Mouse (Mus musculus) spleen, postnatal 14 days (tissue): ENCODE results near the gene Hmx3.
A peak's percentile ranks its signal among the peaks of the same experiment; 100 is the strongest.

Experiments used
- DNase-seq, 2 experiments: peaks; one replicate each; pipeline ENCODE4 v3.0.0; 2021 to 2022; ENCODE audit warnings: low spot score in 2 of 2

Gene Hmx3

DNA sequence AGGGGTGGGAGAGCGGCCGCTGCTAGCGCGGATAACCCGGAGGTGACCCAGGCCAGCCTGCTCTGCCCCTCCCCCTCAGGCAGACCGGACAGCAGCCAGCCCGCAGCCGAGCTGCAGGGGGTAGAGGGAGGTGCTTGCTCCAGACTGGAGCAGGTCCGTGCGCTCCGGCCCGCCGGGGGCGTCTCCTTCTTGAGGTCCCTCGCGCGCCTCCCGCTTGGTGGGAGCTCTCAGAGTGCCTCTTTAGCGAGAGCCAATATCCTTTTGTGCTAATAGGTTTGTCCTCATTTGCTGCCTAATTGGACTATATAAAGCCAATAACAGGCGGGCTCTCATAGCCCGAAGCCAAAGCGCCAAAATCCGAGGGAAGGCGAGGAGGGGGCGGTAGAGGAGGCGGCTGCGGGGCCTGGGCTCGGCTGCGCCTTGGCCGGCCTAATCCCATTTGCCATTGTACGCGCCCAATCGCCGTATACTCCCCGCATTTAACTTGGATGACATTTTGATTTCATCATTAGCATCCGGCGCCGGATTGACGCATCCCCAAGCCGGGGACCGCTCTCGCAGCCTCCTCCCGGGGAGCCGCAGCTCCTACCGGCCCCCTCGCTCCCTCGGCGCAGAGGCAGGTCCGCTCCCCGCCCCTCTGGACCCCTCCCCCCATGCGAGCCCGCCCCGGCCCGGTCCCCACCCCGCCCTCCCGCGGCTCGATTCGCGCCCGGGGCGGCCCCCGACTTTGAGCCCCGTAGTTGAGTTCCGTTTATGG lies at the start of gene Hmx3:
Hmx3 (plus strand) TSS at position 753 of the 757 bp plus-strand sequence.
- DNase-seq = no peak

DNA sequence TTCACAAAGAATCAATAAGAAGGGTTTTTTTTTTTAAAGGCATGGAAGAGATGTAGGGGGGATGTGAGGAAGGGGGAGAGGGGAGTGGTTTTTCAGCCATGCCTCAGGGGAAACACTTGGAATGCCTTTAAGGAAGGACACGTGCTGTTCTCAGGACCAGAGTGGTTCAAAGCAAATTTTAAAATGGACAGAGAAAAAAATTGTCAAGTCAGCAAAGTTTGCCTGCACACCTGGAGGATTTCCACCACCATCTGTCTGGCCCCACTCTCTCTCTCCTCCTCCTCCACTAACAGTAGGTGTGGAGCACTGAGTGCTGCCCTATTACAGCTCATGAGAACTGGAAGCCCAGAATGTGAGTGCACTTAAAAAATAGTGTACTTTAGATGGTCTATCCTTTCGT lies 38.9 kb upstream of the Hmx3 start:
- DNase-seq = no peak

DNA sequence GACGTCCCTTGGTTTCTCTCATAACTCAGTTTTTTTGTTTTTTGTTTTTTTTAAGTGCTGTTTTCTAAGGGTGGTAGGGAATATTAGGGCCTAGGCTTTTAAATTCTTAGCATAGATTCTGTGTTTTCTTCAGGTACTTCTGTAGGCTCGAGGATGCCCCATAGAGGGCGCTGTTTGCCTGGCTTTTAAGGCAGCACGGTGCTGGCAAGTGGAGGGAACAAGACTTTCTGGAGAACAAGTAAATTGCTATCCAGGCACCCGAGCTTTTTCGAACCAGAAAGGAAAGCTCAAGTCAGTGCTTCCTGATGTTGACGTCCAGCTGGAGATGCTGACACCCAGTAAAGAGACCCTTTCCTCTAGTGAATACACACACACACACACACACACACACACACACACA lies 2.7 kb upstream of the Hmx3 start:
- DNase-seq = peak; percentile 44 to 66

DNA sequence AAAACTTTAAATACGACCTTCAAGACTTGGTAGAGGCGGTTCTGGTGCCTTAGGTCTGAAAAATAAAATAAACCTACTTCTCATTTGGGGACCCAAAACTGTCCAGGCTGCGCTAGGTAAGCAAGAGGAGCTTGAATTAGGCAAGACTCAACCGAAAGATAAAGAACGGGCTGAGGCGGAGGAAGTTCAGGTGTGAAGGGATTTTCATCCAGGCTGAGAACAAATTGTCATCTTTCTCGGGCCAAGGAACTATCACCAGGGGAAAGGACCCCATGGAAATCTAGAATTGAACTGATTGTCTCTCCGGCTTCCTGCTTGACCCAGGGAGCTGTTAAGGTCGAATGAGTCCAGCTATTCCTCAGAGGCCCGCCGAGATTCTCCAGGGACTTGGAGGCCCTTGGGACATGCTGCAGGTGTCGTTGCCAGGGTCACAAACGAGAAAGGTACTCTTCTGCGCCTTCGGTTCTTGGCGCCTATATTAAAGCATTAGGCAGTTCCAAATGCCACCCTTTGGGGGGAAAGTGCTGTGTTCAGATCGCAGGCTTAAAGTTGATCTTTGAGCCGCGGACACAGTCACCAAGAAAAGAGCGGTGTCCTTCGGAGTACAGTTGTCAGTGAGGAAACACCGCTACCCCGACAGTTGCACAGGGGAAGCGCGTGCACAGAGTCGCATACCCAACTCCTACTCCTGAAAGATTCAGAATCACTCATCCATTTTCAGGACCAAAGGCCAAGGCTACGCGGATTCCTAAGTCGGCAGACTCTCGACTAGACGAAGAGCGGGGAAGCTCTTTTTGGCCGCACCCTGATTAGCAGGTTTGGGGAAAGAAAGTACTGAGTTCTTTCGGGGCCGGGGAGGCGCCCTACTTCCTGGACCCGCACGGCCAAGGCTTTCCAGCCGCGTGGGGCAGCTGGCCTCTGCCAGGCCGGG lies 1.2 kb upstream of the Hmx3 start:
- no peak for DNase-seq

DNA sequence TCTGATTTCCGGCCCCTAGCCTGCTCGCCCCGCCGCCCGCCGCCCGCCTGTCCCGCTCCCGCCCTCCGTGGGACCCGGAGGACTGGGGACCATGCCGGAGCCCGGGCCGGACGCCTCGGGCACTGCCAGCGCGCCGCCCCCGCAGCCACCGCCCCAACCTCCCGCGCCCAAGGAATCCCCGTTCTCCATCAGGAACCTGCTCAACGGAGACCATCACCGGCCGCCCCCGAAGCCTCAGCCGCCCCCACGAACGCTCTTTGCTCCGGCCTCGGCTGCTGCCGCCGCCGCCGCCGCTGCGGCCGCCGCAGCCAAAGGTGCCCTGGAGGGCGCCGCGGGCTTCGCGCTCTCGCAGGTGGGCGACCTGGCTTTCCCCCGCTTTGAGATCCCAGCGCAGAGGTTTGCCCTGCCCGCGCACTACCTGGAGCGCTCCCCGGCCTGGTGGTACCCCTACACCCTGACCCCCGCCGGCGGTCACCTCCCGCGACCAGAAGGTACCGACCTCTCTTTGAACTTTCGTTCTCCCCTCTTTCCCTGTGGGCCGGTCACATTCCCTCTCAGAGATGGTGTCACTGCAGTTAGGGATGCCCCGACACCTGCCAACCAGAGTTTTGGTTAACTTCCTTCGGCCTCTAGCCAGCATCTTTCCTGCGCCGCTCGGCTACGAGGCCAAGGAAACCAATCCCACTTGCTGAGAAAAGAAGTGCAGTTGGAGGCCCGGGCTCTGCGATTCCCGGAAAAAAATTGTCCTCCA lies 380 bp downstream of the Hmx3 start:
- no peak for DNase-seq

DNA sequence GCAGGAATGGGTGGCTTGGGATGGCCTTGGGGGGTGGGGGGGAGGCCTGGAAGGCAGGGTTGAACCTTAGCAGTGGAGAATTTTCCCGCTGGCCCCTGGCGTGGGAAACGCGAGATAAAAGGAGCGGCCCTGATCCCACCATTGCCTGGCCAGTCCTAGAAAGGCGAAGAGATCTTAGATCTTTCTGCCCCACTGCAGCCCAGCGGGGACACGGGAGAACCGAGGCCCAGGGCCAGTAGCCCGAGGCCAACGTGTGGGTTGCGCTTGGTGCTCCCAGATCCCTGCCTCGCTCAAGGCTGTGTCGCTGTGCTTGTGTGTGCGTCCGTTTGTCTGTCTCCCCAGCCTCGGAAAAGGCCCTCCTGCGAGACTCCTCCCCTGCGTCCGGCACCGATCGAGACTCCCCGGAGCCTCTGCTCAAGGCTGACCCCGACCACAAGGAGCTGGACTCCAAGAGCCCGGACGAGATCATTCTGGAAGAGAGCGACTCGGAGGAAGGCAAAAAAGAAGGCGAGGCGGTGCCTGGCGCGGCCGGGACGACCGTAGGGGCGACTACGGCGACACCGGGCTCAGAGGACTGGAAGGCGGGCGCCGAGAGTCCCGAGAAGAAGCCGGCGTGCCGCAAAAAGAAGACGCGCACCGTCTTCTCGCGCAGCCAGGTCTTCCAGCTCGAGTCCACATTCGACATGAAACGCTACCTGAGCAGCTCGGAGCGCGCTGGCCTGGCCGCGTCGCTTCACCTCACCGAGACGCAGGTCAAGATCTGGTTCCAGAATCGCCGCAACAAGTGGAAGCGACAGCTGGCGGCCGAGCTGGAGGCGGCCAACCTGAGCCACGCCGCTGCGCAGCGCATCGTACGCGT lies 1.2 kb downstream of the Hmx3 start:
- no peak for DNase-seq

DNA sequence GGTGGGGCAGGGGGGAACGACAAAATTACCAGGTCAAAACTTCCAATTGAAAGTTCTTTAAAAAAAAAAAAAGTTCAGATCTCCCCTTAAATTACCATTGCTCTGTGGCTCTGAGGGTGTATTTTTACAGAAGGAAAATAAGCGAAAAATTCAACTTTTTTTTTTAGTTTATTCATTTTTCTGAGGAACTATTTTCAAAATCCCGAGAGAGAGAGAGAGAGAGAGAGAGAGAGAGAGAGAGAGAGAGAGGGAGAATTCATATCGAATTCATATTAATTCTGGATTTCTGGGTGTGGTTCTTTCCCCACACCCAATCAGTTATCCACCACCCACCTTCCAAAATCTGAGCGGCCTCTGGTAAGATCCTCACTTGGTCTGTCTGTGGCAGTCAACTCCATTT lies 2.2 kb downstream of the Hmx3 start:
- DNase-seq = no peak

DNA sequence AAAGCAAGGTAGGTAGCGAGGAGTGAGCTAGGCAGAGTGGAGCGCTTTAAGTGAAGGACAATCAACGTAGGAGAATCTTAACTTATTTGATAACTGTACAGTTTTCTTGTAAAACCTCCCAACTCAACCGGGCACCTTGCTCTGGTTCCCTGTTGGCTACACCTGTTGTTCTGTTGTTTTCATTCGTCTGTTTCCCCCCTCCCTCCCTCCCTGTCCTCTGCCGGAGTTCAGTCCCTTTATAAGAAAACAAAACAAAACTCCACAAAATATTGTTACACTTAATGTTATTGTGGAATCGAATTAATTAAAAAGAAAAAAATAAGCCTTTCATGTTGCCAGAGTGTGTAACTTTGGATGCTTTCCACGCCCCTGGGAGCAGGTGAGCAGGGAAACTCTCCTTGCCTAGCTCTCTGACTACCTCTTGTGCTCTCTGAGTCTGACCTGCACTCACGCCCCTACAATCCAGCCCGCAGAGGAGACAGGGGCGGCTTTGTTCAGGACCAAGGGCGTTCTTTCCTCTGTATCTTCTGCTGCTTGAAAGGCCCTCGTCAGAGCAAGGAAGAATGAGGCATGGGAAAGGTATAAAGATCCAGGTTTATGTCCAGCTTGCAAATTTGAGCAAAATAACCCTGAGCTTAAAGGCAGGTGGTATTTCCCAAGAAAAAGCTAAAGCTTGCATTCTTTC lies 3.2 kb downstream of the Hmx3 start:
- DNase-seq = no peak

DNA sequence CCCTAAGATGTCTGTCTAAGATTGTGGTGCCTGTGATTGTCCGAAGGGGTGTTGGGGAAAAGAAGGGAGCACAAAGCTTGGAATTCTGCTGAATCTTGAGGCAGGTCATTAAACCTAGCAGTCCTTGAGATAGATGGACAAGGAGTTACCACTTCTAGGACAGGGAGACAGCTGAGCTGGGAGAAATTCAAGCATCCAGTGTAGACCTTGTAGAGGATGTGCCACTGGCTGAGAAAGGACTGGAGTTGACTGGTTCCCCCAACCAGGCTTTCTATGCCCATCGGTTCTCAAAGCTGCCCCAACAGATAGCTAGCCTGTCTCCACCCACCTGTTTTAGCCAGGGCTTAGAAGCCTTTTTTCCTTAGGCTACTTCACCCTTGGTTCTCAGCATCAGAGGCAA lies 3.8 kb downstream of the Hmx3 start:
- DNase-seq = no peak

DNA sequence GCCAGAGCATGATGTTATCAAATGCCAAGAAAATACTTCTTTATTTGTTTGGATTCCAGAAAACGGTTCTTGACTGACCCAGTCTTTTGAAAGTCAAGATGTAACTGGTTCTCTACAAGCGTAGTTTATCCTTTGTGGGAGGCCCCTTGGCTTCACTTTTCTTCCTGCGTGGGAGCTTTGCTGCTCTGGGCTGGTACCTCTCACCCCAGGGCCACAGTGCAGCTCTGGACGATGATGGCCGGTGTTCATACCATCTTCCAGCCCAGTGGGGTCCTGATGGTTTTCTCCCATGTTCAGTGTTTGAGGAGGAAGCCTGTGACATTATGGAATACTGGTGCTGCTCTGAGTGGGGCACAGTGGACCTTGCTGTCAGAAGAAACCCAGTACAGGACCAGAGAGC lies 4.8 kb downstream of the Hmx3 start:
- DNase-seq = no peak

DNA sequence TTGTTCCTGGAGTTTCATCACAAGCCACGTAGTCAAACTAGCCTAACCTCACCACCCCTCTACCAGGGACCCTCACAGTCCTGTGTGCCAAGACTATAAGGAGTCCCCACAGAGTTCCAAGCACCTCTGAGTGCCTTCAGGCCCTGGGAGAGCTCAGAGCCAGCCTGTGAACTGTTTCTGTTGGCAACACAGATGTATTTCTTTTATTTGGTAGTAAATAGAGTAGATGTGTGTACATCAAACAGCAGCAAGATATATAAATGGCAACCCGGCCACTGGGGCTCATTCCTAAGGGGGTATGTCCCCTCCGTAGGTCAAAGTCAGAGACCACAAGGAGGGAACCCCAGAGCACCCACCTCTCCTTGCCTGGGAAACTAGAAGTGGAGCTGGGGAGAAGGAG lies 5.8 kb downstream of the Hmx3 start, which contains the start of gene Hmx2:
Hmx2 (plus strand) TSS at position 301 of the 400 bp plus-strand sequence.
- DNase-seq = no peak

DNA sequence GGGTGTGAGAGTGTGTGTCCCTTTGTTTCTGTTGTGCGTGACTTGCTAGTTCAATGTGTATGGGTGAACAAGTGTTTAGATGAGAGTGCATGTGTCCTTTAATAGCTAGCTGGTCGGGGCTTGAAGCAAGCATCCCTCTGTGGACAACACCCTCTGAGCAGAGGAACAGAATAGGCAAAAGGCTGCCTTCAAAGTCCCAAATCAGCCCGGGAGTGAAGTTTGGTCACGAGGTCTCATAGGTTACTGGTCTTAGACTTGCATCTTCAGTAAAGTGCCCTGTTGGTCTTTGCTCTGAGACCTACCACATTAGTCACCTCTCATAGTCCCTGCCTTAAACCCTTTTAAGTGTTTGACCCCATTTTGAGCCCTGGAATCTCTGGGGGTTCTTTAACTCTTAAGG lies 8.8 kb downstream of the Hmx3 start:
- no peak for DNase-seq

DNA sequence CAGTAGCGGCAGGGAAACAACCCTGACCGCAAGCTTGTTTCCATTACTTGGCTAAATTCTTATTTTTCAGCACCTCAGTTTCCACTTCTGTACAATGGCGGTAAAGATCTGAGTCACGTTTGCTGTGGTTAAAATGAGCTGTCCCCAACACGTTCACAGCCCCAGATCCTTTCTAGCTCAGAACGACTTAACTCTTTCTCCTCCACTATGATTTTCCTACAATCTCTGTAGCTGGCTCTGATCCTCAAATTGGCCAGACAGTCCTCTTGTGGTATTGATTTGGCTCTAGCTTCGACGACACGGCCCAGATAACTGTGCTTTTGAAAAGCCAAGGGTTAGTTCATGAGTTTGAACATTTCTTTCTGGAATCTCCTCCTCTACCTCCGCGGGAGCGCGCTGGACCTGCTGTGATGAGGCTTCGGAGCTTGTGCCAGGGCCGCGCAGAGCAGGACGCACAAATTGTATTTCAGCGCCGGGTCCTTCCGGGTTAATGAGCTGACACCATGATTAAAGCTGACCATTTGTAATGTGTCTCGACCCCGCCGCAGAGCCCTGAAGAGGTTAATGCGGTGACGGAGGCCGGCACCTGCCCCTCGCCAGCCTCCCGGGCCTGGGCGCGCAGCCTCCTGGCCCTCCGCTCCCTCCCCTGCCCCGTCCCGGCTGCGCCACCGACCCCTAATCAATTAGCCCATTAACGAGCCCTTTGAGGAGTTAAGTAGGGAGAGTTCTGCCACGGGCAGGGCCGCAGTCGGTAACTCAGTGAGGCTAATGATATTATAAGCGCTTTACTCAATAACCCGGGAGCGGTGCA lies 9.5 kb downstream of the Hmx3 start:
- DNase-seq = no peak

DNA sequence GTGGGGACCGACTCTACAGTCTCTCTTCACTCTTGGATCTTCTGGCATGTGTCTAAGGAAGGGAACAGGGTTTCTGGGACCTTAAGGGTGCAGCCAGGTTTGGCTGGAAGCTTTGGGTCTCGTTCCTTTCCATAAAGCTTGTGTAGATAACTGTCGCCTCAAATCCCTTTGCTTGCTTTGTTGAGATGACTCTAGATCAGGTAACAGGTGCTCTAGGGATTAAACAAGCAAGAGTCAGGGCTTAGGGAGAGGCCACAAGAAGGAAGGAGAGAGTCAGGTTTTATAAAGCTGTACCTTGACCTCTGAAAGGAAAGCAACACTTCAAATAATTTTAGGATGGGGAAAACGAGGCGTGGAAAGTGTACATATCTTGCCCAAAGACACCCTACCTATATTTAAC lies 10.1 kb downstream of the Hmx3 start:
- no peak for DNase-seq

DNA sequence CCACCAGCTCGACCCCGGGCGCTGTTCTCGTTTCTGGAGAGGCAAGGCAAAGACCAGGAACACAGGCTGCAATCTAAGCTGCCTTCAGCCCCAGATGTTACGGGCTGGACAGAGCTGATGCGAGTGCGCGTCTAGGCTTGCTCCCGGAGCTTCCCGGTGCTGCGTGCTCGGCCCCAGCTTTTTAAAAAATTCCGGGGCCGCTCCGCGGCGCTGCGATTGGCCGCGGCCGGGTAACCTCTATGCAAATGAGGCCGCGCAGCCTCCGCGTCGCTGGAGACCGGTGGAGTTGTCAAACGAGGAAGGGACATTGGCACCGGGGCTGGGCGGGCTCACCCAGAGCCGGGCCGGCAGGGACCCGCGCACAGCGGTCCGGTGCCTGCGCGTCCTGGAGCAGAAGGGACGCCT lies 11.1 kb downstream of the Hmx3 start:
- no peak for DNase-seq

DNA sequence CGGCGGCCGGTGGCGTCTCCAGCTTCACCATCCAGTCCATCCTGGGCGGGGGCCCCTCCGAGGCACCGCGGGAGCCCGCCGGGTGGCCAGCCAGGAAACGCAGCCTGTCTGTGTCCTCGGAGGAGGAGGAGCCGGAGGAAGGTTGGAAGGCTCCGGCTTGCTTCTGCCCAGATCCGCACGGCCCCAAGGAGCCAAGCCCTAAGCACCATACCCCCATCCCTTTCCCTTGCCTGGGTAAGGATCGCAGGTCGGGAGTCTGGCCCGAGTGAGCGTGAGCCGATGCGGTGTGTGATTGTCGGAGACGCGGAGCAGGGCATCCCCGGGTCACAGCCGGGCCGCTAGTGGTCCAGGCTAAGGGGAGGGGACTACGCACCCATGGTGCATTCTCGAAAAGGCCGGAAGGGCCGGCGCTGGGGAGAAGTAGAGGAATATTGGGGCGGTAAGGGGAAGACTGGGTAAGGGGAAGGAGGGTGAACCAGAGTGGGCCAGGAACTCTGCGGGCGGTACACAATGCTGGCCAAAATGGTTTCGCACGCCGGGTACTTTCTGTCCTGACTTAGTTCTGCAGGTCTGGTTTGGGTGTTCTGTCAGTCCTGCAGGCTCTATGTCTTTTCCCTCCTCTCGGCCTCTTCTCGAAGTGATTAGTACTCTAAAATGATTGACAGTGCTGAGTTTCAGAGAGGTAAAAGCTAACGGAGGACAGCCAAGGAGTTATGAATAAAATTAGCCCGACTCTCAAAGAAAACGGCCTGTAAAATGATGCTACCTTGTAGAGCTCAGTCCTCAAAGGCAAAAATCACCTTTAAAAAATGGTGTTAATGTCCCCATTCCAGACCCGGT lies 11.9 kb downstream of the Hmx3 start:
- DNase-seq = no peak

DNA sequence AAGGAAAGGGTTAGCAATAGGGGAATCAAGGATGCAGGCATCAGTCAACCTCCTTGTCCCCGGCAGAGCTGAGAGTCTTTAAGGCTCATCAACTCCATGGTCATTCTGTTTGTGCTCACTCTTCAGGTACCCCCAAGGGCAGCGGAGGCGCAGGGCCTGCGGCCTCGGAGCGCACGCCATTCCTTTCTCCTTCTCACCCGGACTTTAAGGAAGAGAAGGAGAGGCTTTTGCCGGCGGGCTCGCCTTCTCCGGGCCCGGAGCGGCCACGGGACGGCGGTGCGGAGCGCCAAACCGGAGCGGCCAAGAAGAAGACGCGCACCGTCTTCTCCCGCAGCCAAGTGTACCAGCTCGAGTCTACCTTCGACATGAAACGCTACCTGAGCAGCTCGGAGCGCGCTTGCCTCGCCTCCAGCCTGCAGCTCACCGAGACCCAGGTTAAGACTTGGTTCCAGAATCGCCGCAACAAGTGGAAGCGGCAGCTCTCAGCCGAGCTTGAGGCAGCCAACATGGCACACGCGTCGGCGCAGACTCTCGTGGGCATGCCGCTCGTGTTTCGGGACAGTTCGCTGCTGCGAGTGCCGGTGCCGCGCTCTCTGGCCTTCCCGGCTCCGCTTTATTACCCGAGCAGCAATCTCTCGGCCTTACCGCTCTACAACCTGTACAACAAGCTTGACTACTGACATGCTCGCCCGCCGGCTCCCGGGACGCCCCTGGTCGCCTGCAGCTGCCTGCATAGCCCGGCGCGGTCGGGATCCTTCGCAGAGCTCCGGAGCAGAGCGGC lies 12.8 kb downstream of the Hmx3 start:
- no peak for DNase-seq

DNA sequence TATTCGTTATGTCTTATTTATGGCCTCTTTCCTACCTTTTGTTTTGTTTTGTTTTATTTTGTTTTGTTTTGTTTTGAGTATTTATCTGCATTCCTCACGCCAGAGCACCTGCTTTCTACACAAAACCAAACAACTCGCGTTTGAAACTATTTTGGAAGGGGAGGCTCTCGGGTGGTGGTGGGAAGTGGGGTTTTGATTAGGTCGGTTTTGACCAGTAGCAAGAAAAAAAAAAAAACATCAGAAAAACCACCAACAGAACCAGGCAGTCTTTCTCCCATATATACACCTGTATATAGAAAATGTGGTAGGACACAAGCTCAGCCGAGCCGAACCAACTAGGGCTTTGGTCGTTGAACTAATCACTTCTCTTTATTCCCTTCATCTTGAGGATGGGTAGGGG lies 13.4 kb downstream of the Hmx3 start:
- no peak for DNase-seq
